Mouse (Mus musculus): ENCODE measurements at regions not wholly inside any gene's neighbourhood (a gene's known extent, or its start where the extent isn't known, plus 50 kb on each side); places are given as distances from the start of the nearest gene placed in this dataset.

DNA sequence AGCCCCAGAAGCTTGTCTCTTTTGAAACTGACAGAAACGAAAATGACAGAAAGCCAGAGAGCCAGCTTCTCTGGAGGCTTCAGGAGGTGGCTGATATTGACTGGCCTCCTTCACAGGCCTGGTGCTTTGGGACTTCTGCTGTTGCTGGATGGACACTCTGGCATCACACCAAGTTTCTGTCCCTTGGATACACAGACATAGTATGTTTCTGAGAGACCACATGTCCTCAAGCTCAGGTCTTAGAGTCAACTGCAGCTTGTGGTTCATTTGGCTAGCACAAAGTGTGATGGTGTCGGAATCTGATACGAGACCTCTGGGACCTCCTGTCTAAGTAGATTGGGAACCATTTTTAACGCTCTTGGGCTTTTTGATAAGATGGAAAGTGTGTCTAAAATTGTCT lies 502.0 kb downstream of the Sqor start:
- DNase-seq (ENCODE audit: low spot score) = no peak

DNA sequence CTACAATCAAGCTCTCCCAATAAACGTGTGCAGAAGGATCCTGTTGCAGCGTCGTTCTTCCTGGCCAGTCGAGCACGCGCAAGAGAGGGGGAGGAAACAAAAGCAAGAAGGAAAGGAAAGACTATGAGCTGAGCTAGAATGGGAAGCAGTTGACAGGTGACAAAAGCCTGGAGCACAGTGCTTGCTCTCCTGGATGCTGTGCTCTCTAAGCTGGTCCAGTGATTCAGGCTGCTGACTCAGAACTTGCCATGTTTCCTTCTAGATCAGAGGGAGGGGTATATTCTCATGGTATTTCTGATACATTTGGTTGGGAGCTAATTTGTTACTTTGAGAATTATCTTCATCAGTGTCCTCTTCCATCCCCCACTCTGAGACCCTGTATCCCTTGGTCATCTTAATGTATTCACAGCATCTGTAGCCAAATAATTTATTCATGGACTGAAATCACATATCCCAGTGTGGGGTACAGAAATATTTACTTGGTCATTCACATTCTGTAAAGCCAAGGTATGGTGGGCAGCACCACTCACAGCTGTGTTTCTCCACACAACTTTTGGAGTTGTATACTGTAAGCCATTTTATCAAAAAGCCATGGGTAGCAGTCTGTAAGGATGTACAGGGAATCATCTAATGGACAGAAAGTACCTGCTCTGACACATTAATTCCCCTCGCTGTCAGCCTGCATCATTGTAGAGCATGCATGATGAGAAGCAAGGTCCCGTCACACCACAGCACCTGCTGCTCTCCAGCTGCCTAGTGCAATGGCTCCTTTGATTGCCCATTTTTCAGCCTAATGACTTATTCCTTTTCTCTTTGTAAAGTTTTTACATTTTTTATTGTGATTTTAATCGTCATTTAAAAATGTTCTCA lies 510.1 kb downstream of the Sqor start:
- DNase-seq (ENCODE audit: low spot score) = no peak

DNA sequence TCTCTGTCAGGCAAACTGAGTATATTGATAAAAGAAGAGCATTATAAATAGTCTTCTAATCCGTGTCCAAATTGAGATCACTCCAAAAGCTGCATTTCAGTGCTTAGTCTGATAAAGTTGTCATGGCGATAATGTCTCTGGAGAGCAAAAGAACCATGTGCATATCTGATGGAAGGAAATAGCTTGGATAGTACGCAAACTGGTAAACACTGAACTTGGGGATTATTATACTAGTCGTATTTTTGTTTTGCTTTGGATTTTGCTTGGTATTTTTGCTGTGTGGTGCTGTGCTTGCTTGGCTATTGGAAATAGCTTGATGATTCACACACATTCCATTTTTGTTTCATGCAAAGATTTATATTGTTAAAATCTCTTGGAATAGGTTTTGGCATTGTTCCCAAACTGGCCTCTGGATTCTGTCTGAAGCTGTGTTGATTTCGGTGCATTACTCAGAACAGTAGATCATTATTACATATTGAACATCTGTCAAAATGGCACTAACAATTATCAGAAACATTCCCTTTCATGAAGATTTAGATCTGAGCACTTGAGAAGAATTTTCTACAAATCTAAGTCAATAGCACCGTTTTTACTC lies 510.8 kb downstream of the Sqor start:
- DNase-seq (ENCODE audit: low spot score) = no peak

DNA sequence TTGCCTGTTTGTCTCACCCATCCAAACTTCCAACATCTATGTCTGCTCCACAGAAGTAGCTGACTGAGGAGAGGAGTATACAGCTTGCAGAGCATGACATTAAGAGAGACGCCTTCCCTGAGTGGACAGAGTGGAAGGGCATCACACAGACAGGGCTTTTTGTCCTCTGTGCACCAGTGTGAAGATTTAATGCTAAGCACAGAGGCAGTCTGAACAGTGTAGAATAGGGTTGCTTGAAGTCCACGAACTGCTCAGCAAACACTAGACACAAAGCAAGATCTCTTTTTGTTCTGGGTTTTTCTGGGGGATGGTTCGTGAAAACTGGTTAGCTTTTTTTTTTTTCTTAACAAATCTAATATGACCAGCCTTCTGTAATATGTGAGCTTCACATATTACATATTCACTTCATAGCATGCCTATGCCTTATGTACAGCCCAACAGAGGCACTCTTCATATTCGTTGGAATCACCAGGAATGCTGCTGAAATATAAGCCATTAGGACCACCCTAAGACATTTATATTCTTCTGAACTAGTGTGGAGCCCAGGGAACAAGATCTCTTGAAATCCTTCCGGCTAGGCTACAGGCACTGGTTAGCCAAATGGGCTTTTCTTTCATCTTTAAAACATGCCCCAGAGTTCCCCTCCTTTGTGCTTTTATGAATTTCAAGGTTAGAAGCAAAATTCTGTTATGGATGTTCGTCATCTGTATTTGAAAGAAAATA lies 546.7 kb downstream of the Sqor start:
- no peak for DNase-seq (ENCODE audit: low spot score)

DNA sequence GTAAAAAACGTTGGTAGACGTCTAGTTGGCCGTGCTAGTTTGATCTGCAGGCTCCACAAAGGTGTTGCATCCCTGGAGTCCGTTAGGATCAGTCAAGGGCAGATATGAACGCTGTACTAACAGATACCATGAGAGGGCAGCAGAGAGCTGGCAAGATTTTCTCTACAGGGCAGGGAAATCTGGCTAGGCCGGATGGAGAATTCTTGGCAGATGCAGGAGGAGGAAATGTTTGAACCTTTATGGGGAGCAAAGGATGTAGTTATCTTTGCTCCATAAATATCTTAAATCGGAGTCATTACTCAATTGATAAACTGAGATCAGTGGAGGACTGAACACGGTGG lies 547.2 kb downstream of the Sqor start:
- DNase-seq (ENCODE audit: low spot score) = peak; percentile 26

DNA sequence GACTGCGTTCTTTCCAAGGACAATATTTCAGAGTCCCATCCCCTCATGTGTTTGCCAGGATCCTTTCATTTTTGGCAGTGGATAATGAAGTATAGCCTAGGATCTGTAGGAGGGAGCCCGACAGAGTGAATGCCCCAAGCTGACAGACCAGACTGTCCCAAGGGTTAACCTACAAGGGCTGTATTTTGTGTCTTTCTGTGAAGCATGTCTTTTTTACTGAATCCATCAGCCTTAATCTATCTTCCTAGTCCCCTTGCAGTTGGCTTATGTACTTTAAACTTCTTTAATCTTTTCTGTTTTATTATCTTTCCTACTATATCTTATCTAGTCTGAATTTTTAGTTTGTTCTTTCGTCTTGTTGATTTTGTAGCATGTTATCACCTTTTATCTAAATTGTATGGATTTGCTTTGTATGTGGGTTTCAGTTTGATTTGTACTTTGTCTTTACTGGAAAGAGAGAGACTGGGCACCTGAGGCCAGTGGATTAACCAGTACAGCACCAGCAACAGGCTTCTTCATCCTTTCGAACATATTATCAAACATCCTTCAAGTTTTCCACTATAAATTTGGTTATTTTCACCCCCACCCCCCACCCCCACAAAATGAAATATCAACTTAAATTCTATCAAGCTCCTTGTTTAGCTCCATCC lies 555.5 kb downstream of the Sqor start:
- no peak for DNase-seq (ENCODE audit: low spot score)

DNA sequence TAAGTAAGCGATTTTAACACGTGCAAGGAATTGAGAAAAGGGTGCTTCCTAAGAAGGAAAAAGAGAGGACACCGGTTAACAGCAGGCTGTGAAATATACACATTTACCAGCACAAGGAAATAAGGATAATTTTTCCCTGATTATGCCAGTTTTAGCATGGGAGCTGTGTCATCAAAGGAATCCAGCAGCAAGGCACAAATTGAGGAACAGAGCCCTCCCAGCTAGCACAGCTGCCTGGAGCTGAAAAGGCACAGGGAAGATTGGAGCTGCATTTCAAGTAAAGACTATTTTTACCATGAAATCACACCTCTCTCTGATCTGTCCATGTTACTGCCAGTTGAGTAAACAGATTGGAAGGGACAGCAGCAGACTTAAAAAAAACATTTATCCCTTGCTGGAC lies 558.7 kb downstream of the Sqor start:
- no peak for DNase-seq (ENCODE audit: low spot score)

DNA sequence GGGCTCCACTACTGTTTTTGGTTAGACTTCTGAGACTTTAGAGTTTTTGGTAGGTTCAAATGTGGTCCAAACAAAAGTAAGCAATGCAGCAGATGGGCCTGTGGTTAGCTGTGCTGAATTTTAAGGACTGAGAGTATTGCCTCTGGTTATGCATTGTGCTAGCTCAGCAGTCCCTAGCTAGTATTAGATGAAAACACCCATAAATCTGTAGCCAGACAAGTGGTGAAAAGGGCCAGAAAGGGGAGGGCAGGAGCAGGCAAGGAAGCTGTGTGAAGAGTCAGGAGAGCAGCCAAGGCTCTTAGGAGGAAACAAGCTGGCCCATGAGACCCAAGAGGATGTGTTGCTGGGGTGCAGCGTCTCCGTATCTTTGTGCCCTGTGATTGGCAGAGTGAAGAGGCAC lies 559.9 kb downstream of the Sqor start:
- DNase-seq (ENCODE audit: low spot score) = no peak

DNA sequence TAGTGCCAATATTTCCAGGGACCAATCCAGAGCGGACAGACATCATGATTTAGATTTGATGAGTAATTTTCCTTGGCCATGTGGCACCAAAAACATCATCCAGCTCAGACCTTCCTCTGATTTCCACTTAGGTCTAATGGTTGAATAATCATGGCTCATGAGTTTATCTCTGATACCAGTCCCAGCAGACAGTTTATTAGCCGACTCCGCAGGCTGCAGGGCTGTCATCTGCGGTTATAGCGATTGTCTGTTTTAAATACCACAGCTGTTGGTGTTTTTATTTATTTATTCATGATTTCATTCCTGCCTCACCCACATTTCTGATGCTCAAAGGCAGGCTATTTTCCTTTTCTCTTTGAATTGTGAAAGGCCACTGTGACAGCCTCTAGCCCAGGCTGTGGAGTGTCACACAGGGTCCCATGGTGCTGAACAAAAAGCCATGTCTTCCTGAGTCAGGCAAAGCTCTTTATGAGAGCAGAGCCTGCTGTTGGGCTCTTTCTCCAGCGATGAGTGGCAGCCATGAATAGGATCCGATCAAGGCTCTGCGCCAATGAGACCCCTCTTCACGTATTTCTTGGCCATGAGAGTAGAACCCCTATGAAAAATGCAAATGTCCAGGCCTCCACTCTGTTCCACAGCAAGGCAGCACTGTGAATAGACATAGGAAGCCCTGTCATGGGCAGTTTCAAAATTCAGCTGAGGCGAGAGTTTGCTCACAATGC lies 584.7 kb downstream of the Sqor start:
- DNase-seq (ENCODE audit: low spot score) = no peak

DNA sequence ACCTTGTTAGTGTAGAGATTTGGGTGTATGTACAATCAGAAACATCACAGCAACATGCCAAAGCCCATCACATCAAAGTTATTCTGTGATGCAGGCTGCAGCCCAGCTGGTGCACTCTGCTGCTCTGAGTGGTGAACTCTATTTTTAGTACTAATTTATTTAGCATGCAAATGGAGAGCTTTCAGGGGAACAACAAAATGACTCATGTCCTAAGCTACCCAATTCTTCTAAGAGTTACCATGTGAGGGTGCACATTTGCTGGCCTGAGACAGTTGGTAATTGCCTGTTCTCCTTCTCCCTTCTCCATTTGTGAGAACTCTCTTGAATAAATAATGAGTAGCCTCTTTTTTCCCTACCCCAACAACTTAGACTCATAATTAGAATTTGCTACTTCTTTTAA lies 599.2 kb downstream of the Sqor start:
- DNase-seq (ENCODE audit: low spot score) = no peak

DNA sequence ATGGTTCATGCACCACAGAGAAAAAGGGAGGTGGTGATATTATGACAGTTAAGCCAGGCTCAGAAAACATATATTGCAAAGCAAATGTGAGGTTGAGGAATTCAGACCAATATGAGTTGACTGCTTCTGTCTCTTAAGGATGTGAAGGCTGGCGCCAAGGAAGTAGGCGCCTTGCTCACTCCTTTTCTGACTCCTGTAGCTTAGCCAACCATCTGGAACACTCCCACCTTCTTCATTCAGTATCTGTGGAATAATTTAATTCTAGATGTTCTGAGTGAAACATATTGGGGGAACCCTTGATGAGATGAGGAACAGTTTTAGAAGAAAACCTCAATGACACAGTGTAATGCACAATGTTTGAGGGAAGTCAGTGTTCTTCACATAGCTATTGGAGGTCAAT lies 601.5 kb downstream of the Sqor start:
- DNase-seq (ENCODE audit: low spot score) = no peak

DNA sequence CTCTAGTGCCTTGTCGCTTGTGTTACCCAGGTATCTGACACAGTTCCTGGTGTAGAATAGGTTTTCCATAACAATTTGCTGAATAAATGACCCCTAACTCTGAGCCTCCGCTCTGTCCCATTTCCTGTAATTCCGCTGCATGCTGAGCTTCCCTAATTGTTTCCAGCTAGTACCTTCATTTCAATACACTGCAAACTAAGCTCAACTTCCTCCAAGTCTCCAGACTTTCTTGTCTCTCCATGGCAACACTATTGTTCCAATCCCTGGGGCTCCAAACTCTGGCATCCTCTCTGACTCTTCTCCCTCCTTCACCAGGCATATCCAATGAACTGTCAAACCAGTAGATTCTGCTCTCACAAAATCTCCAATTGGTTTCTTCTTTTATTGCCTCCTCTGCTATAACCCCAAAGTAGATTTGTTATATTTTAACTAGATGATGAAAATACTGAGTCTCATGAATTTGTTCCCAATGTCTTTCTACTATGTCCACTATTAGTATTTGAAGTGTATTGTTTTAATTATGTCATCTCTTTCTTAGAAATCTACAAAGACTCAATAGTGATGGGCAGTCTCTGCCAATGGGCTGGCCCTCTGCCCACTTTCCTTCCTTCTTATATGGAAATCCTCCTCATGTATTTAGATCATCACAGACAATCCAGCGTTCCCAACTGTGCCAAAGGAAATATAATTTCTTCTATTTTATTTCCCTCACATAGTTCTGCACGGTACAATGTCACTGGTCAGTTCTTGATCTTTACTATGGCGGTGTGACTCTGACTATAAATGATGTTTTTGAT lies 620.8 kb downstream of the Sqor start:
- no peak for DNase-seq (ENCODE audit: low spot score)

DNA sequence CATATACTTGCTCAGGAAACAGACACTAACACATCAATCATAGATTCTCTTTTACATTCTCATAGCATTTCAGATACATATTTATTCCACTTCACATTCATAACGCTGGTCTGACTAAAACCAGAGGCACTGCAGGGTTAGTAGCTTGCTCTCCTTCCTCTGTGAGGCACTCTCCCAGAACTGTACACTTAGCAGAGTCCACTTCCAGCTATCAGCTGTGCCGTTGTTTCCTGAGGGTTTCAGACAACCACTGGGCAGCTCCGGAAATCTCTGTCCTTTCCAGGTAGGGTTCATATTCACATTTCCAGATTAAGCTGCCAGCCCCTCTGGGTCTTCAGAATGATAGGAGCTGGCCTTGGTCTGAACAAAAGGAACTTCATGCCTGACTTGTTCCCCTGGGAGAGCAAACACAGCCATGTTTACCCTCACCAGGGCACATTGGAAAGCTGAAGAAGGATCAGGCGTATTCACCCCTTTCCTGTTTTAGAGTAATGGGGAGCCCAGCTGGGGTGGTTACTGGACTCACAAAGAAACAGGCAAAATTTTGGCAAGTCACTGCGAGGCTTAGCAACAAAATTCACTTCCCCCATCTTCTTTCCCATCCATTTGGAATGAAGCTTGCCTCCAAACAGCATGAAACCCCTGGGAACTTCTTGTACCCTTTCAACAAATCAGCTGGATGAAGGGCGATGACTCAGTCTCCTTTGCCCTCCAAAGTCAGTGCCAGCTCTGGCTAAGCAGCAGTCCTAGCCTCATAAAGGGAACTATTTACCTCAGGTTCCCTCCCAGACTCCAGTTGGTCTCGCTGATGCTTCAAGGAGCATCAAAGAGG lies 622.0 kb downstream of the Sqor start:
- DNase-seq (ENCODE audit: low spot score) = no peak

DNA sequence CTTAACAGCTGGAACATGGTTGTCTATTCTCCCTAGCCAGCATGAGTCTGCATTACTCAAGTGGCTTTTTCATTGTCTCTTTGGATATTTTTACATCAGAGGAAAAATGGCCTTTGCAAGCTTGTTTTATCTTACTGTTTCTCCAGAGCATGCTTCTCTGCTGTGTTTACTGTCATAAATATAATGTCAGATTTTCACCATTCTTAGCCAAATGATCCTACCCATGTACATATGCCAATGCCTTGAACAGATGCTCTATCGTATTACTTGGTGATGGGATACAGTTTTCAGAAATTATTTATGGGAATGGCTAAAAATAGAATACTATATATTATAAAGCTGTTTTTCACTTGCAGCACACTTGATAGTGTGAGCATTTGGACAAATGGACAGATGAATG lies 625.9 kb downstream of the Sqor start:
- no peak for DNase-seq (ENCODE audit: low spot score)

DNA sequence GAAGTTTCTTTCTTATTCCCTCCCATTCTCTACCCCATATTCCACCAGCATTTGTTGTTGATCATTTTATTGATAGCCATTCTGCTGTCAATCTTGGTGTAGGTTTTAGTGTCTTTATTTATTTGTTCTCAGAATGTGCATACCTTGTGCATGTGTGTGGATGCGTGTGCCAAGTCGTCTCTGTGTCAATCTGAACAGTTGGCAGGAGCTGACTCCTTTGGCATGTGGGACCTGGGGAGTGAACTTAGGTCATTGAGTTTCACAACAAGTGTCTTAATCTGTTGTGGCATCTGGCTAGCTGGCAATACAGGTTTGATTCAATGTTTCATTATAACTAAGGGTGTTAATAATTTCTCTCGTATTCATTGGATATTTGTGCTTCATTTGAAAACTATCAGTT lies 629.3 kb downstream of the Sqor start:
- no peak for DNase-seq (ENCODE audit: low spot score)

DNA sequence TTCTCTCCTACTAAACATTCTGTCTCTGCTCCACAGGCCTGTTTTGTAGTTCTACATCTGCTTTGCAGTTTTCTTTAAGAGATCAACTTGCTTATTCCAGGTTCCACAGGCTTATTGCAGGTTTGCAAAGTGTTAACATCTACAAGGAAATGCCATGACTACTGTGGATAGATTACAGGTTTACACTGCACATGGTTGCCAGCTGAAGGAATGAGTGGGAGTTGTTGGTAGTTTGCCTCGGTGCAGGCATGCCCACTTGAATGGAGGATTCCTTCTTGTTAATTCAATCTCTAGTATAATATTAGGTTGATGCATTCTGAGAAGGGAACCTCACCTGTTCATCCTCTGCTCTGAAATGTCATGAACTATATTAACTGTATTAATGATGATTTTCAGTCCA lies 632.5 kb downstream of the Sqor start:
- DNase-seq (ENCODE audit: low spot score) = no peak

DNA sequence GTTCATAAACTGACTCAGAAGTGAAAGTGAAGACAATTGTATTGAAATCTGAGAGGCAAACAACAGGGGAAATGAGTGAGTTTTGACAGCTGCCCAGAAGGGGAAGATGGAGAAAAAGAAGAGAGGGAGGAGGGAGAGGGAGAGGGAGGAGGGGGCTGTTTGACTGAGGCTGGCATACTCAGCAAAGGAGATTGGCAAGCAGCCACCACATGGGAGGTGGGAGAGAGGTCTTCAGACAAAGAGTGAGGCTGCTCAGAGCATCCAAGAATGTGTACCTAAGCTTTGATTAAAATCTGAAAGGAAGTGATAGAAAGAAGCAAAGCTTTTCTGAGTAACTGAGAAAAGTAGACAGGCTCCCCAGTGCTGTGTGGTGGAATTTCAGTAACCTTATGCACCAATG lies 636.0 kb downstream of the Sqor start:
- DNase-seq (ENCODE audit: low spot score) = no peak

DNA sequence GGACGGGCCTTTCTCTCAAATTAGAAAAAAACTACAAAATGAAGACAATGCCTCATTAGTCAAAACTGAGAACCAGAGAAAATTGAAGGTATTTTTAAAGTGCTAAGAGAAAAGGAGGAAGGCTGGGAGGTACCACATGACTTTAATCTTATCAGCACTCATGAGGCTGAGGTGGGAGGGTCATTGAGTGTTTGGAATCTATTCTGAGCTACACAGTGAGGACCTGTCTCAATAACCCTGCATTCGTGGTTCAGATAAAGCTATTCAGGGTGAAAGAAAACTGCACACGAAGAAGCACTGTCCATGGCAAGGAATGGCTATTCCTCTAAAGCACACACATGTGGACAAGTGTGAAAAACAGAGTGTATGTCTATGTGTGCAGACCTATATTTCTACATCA lies 644.0 kb downstream of the Sqor start:
- DNase-seq (ENCODE audit: low spot score) = no peak

DNA sequence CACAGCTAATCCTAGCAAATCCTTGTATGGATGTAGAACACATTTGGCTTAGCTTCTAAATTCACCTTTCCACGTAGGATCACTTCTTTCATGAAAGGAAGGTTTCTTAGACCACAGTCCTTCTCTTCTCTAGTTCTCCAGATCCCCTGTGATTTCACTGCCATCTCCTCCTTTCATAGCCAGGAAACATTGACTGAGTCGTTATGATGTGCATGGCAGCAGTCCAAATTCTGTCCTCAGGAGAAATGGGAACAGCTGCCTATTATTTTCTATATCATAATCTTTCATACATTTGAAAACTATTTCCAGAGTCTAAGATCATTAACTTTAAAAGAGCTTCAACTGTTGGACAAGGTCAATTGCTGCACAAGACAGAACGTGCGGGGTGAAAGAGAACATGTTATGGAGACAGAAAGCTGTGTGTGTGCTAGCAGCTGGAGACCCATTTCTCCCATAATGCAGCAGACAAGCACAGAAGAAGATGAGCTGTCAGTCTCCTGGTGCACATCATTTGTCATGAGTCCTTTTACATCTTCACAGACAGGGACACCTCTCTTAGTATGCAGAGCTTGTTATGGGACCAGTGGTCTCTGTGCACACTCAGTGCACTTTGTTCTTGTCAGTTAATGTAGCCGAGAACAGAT lies 631.6 kb upstream of the Sema6d start:
- DNase-seq (ENCODE audit: low spot score) = no peak

DNA sequence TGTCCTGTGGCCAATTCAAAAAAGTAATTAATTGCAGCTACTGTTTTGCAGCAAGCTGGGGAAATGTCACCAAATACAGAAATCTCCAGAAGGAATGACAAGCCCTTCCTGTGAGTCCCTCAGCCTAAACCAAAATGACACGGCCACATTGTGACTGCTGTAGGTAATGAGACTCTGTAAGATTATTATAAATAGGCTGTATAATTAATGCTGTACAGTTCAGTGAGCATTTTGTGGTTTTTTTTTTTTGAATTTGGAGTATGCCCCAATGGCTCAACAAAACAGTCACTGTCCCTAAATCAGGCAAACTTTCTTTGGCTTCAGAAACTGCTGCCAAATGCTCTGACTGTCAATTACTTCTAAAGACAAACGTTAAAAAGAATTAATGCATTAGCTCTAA lies 615.9 kb upstream of the Sema6d start:
- DNase-seq (ENCODE audit: low spot score) = no peak

Data from testis, postnatal 14 days (tissue).